Mouse (Mus musculus): Measurements from ENCODE around the gene Tbc1d22b. TPM values are rescaled to one million over a fixed set of nuclear protein-coding genes. Genes with fewer than 3 reads are reported as not detected.

The Tbc1d22b gene
- total and polyA plus RNA-seq, 2 experiments from 2014 or later = 5.3 to 8.0 TPM

GRCm38 (mm10) chr17:29635492-29635891 is 85.9 kb downstream of the Tbc1d22b start:
- Histone ChIP-seq H3K4me2 (ENCODE audit: low read depth, low read length) (no peak overlapping the region), H3K9ac (replicated peaks; ENCODE audit: low read depth, low read length) (no peak overlapping the region), H3K9me3 (replicated peaks; ENCODE audit: control insufficient read depth, low read length) (no peaks in the 10 kb centered on the region), H3K4me3 (ENCODE audit: low read depth, low read length) (no peak overlapping the region), H3K4me1 (ENCODE audit: control insufficient read depth, insufficient read depth) (peaks cover 7% of the 10 kb centered on the region; the same call in 1 of the 2 replicates), H3K27me3 (ENCODE audit: control insufficient read depth, insufficient read depth, low read length) (no peaks in the 10 kb centered on the region), H3K36me3 (replicated peaks; ENCODE audit: control insufficient read depth, insufficient read depth, low read length) (peaks cover 79% of the 10 kb centered on the region), H3K27ac (ENCODE audit: low read depth) (no peak overlapping the region)
- TF ChIP-seq EP300 (IDR thresholded peaks at IDR 0.05; ENCODE audit: low read depth) (no peak), CTCF (IDR thresholded peaks at IDR 0.05; ENCODE audit: low read depth) (no peak)
- 86% methylated on average over 8 of the region's 8 CpGs for WGBS
- ATAC-seq (ENCODE audit: insufficient read depth, low read depth) (no peak), DNase-seq (ENCODE audit: low spot score) (no peak)

GRCm38 (mm10) chr17:29636118-29636517 is 86.5 kb downstream of the Tbc1d22b start:
- TF ChIP-seq CTCF (IDR thresholded peaks at IDR 0.05; ENCODE audit: low read depth) (peak; percentile 64), EP300 (IDR thresholded peaks at IDR 0.05; ENCODE audit: low read depth) (no peak)
- Histone ChIP-seq H3K9me3 (replicated peaks; ENCODE audit: control insufficient read depth, low read length) (no peaks in the 10 kb centered on the region), H3K4me2 (ENCODE audit: low read depth, low read length) (no peak overlapping the region), H3K36me3 (replicated peaks; ENCODE audit: control insufficient read depth, insufficient read depth, low read length) (peaks cover 78% of the 10 kb centered on the region), H3K27ac (ENCODE audit: low read depth) (no peak overlapping the region), H3K9ac (replicated peaks; ENCODE audit: low read depth, low read length) (no peak overlapping the region), H3K4me3 (ENCODE audit: low read depth, low read length) (no peak overlapping the region), H3K27me3 (ENCODE audit: control insufficient read depth, insufficient read depth, low read length) (no peaks in the 10 kb centered on the region), H3K4me1 (ENCODE audit: control insufficient read depth, insufficient read depth) (peaks cover 7% of the 10 kb centered on the region; the same call in 1 of the 2 replicates)
- ATAC-seq (ENCODE audit: insufficient read depth, low read depth) (no peak), DNase-seq (ENCODE audit: low spot score) (peak; percentile 50)
- 69% methylated on average over 5 of the region's 5 CpGs for WGBS

GRCm38 (mm10) chr17:29637377-29637776 is 87.8 kb downstream of the Tbc1d22b start:
- Histone ChIP-seq H3K27me3 (ENCODE audit: control insufficient read depth, insufficient read depth, low read length) (no peaks in the 10 kb centered on the region), H3K4me3 (ENCODE audit: low read depth, low read length) (no peak overlapping the region), H3K36me3 (replicated peaks; ENCODE audit: control insufficient read depth, insufficient read depth, low read length) (peaks cover 76% of the 10 kb centered on the region), H3K9me3 (replicated peaks; ENCODE audit: control insufficient read depth, low read length) (no peaks in the 10 kb centered on the region), H3K9ac (replicated peaks; ENCODE audit: low read depth, low read length) (no peak overlapping the region), H3K4me1 (ENCODE audit: control insufficient read depth, insufficient read depth) (peaks cover 7% of the 10 kb centered on the region; the same call in 1 of the 2 replicates), H3K4me2 (ENCODE audit: low read depth, low read length) (no peak overlapping the region), H3K27ac (ENCODE audit: low read depth) (no peak overlapping the region)
- TF ChIP-seq CTCF (IDR thresholded peaks at IDR 0.05; ENCODE audit: low read depth) (no peak), EP300 (IDR thresholded peaks at IDR 0.05; ENCODE audit: low read depth) (no peak)
- DNase-seq (ENCODE audit: low spot score) (no peak), ATAC-seq (ENCODE audit: insufficient read depth, low read depth) (no peak)
- WGBS = 70% methylated on average over 4 of the region's 4 CpGs

- Histone ChIP-seq H3K27me3 (ENCODE audit: control insufficient read depth, insufficient read depth, low read length) (no peaks in the 10 kb centered on the region), H3K27ac (ENCODE audit: low read depth) (no peak overlapping the region), H3K36me3 (replicated peaks; ENCODE audit: control insufficient read depth, insufficient read depth, low read length) (peaks cover 72% of the 10 kb centered on the region), H3K4me3 (ENCODE audit: low read depth, low read length) (no peak overlapping the region), H3K9ac (replicated peaks; ENCODE audit: low read depth, low read length) (no peak overlapping the region), H3K4me1 (ENCODE audit: control insufficient read depth, insufficient read depth) (peaks cover 7% of the 10 kb centered on the region; the same call in 1 of the 2 replicates), H3K4me2 (ENCODE audit: low read depth, low read length) (no peak overlapping the region), H3K9me3 (replicated peaks; ENCODE audit: control insufficient read depth, low read length) (no peaks in the 10 kb centered on the region)
- DNase-seq (ENCODE audit: low spot score) (peak; percentile 39), ATAC-seq (ENCODE audit: insufficient read depth, low read depth) (peak; percentile 45; the same call in 1 of the 2 replicates)
- WGBS = 57% methylated on average over 8 of the region's 8 CpGs
- no peak for TF ChIP-seq CTCF (IDR thresholded peaks at IDR 0.05; ENCODE audit: low read depth)
- no peak for TF ChIP-seq EP300 (IDR thresholded peaks at IDR 0.05; ENCODE audit: low read depth)
Observed at GRCm38 (mm10) chr17:29637895-29638294, 88.3 kb downstream of the Tbc1d22b start.

GRCm38 (mm10) chr17:29640971-29641370 is 91.4 kb downstream of the Tbc1d22b start:
- H3K27ac ChIP-seq (ENCODE audit: low read depth) = no peak overlapping the region; the same call in 1 of the 2 replicates
- H3K9ac ChIP-seq (replicated peaks; ENCODE audit: low read depth, low read length) = no peak overlapping the region
- peaks cover 46% of the 10 kb centered on the region for H3K36me3 ChIP-seq (replicated peaks; ENCODE audit: control insufficient read depth, insufficient read depth, low read length)
- DNase-seq (ENCODE audit: low spot score) (no peak), ATAC-seq (ENCODE audit: insufficient read depth, low read depth) (no peak)
- no peaks in the 10 kb centered on the region for H3K9me3 ChIP-seq (replicated peaks; ENCODE audit: control insufficient read depth, low read length)
- TF ChIP-seq EP300 (IDR thresholded peaks at IDR 0.05; ENCODE audit: low read depth) (no peak), CTCF (IDR thresholded peaks at IDR 0.05; ENCODE audit: low read depth) (no peak)
- H3K4me3 ChIP-seq (ENCODE audit: low read depth, low read length) = no peak overlapping the region
- H3K4me1 ChIP-seq (ENCODE audit: control insufficient read depth, insufficient read depth) = peaks cover 14% of the 10 kb centered on the region
- no peaks in the 10 kb centered on the region for H3K27me3 ChIP-seq (ENCODE audit: control insufficient read depth, insufficient read depth, low read length)
- H3K4me2 ChIP-seq (ENCODE audit: low read depth, low read length) = no peak overlapping the region
- 75% methylated on average over 11 of the region's 11 CpGs for WGBS

GRCm38 (mm10) chr17:29642219-29642618 is 92.6 kb downstream of the Tbc1d22b start:
- DNase-seq (ENCODE audit: low spot score) (no peak), ATAC-seq (ENCODE audit: insufficient read depth, low read depth) (no peak)
- H3K4me1 ChIP-seq (ENCODE audit: control insufficient read depth, insufficient read depth) = peaks cover 9% of the 10 kb centered on the region
- H3K4me2 ChIP-seq (ENCODE audit: low read depth, low read length) = no peak overlapping the region
- no peak for TF ChIP-seq CTCF (IDR thresholded peaks at IDR 0.05; ENCODE audit: low read depth)
- TF ChIP-seq EP300 (IDR thresholded peaks at IDR 0.05; ENCODE audit: low read depth) = no peak
- no peak overlapping the region for H3K9ac ChIP-seq (replicated peaks; ENCODE audit: low read depth, low read length)
- peaks cover 35% of the 10 kb centered on the region for H3K36me3 ChIP-seq (replicated peaks; ENCODE audit: control insufficient read depth, insufficient read depth, low read length)
- H3K4me3 ChIP-seq (ENCODE audit: low read depth, low read length) = no peak overlapping the region
- no peaks in the 10 kb centered on the region for H3K27me3 ChIP-seq (ENCODE audit: control insufficient read depth, insufficient read depth, low read length)
- 81% methylated on average over 3 of the region's 3 CpGs for WGBS
- no peaks in the 10 kb centered on the region for H3K9me3 ChIP-seq (replicated peaks; ENCODE audit: control insufficient read depth, low read length)
- H3K27ac ChIP-seq (ENCODE audit: low read depth) = no peak overlapping the region

Small RNA genes lying within 50 kb of the gene (microRNA-seq; reads per million reads assigned to microRNA genes)
- not detected for gene Mir7667

Other genes starting within 250 kb of the Tbc1d22b start
- 3.6 and 12.4 TPM in 2 replicates for gene Pi16, start 232.1 kb upstream of the Tbc1d22b start, total RNA-seq (2014; rRNA removed; ENCODE audit: low replicate concordance)
- gene Pi16, start 232.1 kb upstream of the Tbc1d22b start, polyA plus RNA-seq (2015; fragmentation: Nextera tagmentation; extraction: Ambion mirVana) = 4.5 and 4.8 TPM in 2 replicates
- 357 and 380 TPM in 2 replicates for gene Mtch1, start 201.9 kb upstream of the Tbc1d22b start, total RNA-seq (2014; rRNA removed; ENCODE audit: low replicate concordance)
- gene Mtch1, start 201.9 kb upstream of the Tbc1d22b start, polyA plus RNA-seq (2015; fragmentation: Nextera tagmentation; extraction: Ambion mirVana) = 208 and 209 TPM in 2 replicates
- gene Fgd2, start 188.9 kb upstream of the Tbc1d22b start, total RNA-seq (2014; rRNA removed; ENCODE audit: low replicate concordance) = 1.4 and 6.3 TPM in 2 replicates
- gene Fgd2, start 188.9 kb upstream of the Tbc1d22b start, polyA plus RNA-seq (2015; fragmentation: Nextera tagmentation; extraction: Ambion mirVana) = 1.6 and 2.3 TPM in 2 replicates
- 58.4 and 81.0 TPM in 2 replicates for gene Pim1, start 59.0 kb upstream of the Tbc1d22b start, total RNA-seq (2014; rRNA removed; ENCODE audit: low replicate concordance)
- 28.6 and 29.2 TPM in 2 replicates for gene Pim1, start 59.0 kb upstream of the Tbc1d22b start, polyA plus RNA-seq (2015; fragmentation: Nextera tagmentation; extraction: Ambion mirVana)
- gene Gm17657, start 147 bp upstream of the Tbc1d22b start, total RNA-seq (2014; rRNA removed; ENCODE audit: low replicate concordance) = not detected in 2 replicates
- gene Gm17657, start 147 bp upstream of the Tbc1d22b start, polyA plus RNA-seq (2015; fragmentation: Nextera tagmentation; extraction: Ambion mirVana) = not detected in 2 replicates
- gene Tmem217, start 2.6 kb downstream of the Tbc1d22b start, total RNA-seq (2014; rRNA removed; ENCODE audit: low replicate concordance) = not detected in 2 replicates
- gene Tmem217, start 2.6 kb downstream of the Tbc1d22b start, polyA plus RNA-seq (2015; fragmentation: Nextera tagmentation; extraction: Ambion mirVana) = 0.23 and 0.45 TPM in 2 replicates
- 15.2 and 20.3 TPM in 2 replicates for gene Rnf8, start 65.0 kb downstream of the Tbc1d22b start, total RNA-seq (2014; rRNA removed; ENCODE audit: low replicate concordance)
- gene Rnf8, start 65.0 kb downstream of the Tbc1d22b start, polyA plus RNA-seq (2015; fragmentation: Nextera tagmentation; extraction: Ambion mirVana) = 32.7 and 33.4 TPM in 2 replicates
- 0.76 and 2.0 TPM in 2 replicates for gene Gm28043, start 65.1 kb downstream of the Tbc1d22b start, total RNA-seq (2014; rRNA removed; ENCODE audit: low replicate concordance)
- 1.1 TPM in 2 replicates for gene Gm28043, start 65.1 kb downstream of the Tbc1d22b start, polyA plus RNA-seq (2015; fragmentation: Nextera tagmentation; extraction: Ambion mirVana)
- 52.4 and 81.4 TPM in 2 replicates for gene Cmtr1, start 110.8 kb downstream of the Tbc1d22b start, total RNA-seq (2014; rRNA removed; ENCODE audit: low replicate concordance)
- gene Cmtr1, start 110.8 kb downstream of the Tbc1d22b start, polyA plus RNA-seq (2015; fragmentation: Nextera tagmentation; extraction: Ambion mirVana) = 62.7 and 72.9 TPM in 2 replicates
- 6.4 and 6.8 TPM in 2 replicates for gene Ccdc167, start 167.3 kb downstream of the Tbc1d22b start, total RNA-seq (2014; rRNA removed; ENCODE audit: low replicate concordance)
- gene Ccdc167, start 167.3 kb downstream of the Tbc1d22b start, polyA plus RNA-seq (2015; fragmentation: Nextera tagmentation; extraction: Ambion mirVana) = 8.2 and 9.9 TPM in 2 replicates

Data from heart, postnatal 0 days (tissue).